Mouse (Mus musculus): Measurements from ENCODE around the gene Hspbap1.

DNA sequence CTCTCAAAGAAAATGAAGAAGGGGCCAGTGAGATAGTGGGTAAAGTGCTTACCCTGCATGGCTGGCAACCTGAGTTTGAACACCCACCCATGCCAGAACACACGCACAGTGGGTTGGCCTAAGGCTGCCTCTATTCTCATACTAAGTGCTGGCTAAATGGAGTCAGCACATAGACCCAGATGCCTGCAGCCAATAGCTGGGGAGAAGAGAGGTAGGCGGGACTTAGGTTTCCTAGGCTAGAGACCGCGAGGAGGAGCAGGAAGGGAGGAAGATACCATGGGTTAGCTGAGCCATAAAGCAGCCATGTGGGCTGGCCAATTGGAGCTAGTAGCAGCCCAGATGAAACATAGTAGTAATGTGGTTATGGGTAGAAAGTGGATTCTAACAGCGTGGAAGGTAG lies 2.4 kb downstream of the Hspbap1 start:
- no peak for TF ChIP-seq CTCF (IDR thresholded peaks at IDR 0.05; ENCODE audit: insufficient read depth, low read depth, low read length)
- TF ChIP-seq POLR2A (IDR thresholded peaks at IDR 0.05; ENCODE audit: insufficient read depth, low read depth, low read length), result no peak

All from olfactory bulb, adult 2 months (tissue).